Mouse (Mus musculus) natural killer cell, adult 2 months (primary cell): ENCODE measurements at regions not wholly inside any gene's neighbourhood (a gene's known extent, or its start where the extent isn't known, plus 50 kb on each side); places are given as distances from the start of the nearest gene placed in this dataset.

Experiments used
- DNase-seq, 2 experiments: peaks; one replicate each; pipeline ENCODE4 v3.0.0; 2022; ENCODE audit warnings: low spot score in 2 of 2

DNA sequence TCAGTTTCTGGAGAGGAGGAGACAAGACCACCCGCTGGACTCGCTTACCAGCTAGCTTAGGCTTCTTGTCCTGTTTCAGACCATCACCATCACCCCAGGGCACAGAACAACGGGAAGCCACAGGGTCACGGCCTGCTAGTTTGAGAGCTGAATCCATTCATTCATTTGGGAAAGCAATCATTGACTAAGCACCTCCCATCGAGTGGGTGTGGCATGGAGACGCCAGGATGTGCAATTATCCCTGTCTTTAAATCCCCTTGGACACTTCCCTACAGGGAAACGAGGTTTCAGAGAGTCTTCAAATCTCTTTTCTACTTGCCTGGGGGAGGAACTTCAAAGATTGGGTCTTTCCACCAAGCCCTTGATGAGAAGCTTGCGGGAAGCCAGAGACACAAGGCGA, 108.7 kb downstream of the 2410131K14Rik start:
- DNase-seq = no peak

DNA sequence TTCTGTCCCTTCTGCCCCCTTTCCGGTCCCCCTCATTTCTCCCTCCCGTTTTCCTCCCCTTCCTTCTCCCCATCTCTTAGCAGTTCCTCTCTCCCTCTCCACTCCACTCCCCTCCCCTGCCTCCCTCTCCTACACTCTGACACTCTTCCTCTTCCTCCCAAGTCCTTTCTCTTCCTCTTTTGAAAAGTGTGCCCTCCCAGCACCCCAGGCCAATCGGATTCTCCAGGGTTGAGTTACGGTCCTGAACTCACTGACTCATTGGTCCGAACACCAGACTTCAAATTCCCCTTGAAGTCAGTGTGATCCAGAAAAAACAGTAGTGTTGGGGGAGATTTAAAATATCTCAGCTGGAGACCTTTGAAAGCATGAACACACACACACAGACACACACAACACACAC, 109.1 kb downstream of the 2410131K14Rik start:
- DNase-seq = no peak

DNA sequence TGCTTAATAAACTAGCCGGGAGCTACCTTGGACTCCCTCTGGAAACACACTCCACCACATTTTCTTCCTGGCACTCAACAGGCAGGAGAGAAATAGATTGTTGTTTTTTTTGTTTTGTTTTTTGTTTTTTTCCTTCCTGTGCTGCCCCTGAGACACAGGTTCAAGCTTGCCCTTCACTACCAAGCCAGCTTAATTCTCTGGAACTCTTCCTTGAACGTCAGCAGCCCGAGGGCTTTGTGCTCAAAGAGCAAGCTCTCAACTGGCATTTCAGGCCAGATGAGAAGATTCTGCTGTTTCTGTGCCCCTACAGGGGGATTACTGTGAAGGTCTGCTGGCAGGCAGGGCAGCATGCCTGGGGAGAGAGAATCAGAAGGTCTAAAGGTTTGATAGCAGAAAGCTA, 109.8 kb downstream of the 2410131K14Rik start:
- no peak for DNase-seq

DNA sequence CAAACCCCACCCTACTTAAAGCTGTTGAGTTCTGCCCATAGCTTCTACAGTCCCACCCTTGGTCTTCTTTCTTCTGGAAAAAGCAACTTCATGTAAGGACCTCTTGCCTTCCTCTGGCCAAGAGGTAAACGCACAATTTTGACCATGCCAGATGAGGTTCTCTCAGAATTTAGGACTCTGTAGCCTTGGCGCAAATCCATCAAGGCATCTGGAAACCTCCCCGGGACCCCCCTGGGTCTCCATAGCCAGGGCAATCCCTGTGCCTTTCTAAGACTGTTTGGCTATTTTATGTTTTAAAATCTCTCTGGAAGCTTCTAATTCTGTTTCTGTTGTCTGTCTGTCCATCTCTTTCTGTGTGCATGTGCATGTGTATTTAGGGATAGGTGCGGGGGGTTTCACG, 110.3 kb downstream of the 2410131K14Rik start:
- DNase-seq = no peak

DNA sequence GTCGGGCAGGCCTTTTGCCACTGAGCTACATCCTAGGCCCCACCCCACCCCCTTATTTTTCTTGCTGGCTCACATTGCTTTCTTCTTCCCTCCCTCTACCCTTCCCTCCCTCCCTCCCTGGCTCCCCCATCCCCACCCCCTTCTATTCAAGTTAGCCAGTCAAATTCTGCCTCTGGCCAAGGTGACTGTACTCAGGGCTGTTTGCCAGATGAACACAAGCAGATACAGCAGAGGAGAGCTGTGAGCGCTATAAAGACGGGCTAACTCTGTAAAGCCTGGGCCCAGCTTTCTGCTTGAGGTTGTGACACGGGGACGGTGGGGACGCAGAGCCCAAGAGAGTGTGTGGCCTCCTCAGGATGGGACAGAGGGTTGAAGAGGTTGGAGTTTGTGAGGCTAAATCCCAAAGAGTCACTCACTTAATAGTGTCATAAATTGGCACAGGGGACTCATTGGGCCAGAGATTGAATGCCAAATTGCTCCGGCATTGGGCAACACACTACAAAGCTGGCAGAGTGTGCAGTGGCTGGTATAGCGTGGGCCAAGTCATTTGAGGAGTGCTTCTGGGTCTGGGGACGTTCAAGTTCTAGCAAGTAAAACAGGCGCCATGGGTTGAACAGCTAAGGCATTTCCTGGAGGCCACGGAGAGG, 110.8 kb downstream of the 2410131K14Rik start:
- no peak for DNase-seq

DNA sequence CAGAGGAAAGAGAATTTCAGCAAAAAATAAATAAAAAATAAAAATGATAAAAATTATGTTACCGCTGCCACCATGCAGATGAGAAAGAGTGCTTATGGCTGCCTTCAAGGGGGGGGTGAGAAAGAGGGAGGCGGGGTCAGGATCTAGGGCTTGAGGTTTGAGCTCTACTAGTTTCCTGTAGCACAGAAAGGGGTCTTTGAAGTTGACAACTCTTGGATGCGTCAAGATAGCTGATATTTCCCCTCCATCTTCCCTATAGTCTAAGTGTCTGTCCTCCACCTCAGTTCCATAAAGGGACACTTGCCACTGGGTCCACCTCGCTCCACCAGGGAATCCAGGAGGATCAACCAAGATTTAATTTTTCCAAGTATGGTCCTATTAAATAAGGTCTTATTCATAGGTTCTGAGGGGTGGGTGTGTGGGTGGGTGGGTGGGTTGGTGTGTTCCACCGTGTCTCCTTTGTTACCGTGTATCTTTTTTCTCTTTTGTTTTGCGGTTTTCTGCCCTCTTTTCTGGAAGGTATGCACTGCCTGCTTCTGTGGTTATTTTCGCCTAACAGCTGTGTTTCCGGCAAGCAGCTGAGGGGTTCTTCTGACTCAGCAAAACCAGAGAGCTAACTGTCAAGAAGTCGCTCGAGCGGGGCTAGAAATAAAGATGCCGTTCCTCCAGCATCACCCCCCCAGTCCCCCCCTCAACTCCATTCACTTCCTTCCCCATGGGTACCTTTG, 114.8 kb downstream of the 2410131K14Rik start:
- peak; percentile 53 to 66 for DNase-seq

DNA sequence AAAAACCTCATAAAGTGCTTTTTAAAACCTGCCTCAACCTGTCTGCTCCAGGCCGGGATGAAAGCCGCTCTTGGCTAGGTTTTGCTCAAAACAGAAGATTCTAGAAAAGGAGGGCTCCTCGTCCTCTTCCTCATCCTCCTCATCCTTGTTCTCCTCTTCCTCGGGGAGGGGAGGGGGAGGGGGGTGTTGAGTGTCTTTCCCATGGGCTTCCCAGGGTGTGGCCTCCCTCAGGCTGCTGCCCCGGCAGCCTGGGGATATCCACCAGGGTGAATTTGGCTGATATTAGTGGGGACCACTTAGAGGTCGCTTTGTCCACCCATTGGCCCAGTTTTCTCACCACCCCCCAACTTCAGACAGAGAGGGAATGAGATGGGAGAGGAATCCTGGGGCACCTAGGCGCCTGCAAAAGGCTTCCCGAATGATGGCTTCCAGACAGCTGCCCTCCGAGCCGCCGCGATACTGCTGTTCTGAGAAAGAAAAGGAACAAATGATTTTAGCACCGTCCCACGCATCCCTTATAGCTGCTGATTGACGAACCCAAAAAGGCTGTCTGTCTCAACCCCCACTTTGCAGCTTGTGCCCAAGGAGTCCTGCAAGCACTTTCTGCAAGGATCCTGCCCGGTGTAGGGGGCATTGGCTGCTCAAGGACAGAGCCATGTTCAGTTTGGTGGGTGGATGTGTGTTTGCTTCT, 115.5 kb downstream of the 2410131K14Rik start:
- DNase-seq = no peak

DNA sequence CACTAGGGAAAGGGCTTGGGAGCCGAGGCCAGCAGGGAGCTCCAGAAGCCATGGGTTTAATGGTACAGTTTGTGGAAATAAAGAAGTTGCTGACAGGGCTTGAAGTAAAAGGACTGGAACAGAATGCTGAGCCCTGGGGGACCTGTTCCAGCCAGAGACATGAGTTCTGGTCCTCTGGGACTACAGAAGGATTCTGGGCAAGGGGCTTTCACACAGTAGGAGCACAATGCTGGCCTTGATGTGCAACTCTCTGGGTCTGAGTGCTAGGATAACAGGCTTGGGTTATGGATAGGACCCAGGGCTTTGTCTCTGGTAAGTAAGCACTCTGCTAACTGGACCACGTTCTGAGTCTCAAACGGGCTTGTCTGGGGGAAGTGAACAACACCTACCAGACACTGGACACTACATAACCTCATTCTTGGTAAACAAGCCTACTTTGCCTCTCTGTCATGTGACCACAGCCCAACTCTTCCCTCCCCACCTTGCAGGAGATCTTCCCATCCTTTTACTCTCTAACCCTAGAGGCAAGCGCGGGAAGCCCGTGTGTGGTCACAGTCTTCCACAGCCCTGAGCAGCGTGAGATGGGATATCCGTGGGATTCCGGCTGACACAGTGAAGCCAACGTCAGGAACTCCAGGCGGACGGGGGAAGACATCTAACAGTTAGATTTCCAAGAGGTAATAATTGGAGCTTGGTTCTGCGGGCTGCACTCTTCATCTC, 116.3 kb downstream of the 2410131K14Rik start:
- no peak for DNase-seq

DNA sequence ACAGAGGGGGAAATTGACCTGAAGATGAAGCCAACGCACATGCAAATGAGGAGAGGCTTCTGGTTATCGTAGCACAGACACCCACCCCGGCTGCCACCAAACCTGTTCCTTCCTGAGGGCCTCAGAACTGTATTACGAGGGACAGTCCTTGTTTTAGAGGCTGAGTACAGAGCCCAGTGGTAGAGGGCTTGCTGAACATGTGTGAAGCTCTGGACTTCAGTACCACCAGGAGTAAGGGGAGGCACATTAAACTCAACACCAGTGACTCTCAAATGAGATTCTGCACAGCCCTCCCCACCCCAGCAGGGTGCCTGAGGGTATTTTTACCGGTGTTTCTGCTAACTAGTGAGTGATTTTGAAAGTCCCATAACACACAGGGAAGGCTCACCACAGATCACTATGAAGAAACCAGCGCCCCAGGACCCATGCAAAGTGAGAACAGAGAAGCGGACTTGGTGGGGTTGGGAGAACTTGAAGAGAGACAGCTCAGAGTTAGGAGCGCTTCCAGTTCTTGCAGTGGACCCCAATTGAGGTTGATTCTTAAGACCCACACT, 116.9 kb downstream of the 2410131K14Rik start:
- no peak for DNase-seq

DNA sequence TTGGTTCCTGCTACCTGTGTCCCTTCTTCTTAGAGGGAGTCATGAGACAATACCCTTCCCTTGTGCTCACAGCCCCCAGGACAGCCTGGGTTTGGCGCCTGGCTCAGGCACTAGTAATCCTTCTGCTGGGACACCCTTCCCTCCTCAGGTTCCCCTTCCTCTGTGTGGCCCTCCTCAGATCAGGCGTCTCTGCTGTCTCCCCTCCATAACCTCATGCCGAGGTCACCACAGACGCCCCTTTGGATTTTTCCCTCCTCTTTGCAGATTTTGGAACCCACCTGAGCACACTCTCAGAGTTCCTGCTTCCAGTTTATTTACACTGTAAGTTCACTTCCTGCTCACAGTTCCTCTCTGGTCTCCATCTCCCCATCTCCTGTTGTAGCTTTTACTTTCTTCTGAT, 117.7 kb downstream of the 2410131K14Rik start:
- DNase-seq = no peak

DNA sequence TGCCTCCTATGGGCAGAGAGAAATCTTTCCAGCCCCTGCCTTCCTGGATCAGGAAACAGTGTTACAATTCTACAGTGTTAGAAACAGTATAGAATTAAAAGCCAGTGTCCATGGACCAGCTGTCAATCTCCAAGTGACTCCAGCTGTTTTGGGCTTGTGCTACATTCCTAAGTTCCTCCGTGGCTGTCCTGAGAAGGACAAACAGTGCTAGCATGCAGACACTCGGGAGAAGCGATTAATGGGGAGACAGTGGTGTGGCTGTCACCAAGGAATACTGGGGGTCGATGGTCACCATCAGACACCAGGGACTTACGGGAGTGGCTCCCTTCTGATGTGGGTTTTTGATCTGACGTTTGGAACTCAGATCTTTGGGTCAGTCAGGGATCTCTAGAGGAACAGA, 118.1 kb downstream of the 2410131K14Rik start:
- DNase-seq = no peak

DNA sequence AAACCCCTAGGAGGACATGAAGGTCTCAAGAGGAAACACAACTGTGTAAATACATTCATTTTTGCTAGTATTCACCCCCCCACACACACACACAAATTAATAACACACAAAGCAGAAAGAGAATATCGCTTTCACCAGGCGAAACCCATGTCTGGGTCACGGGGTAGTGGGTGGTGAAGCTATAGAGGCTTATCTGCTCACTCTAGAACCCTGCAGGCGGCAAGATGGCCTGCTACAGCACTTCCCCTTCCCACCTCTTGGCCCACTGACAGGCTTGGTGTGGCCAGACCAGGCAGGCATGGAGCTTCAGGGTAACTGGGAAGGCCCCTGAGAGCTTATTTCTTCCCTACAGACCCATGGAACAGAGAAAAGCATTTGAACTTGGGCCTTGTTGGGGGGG, 119.6 kb downstream of the 2410131K14Rik start:
- DNase-seq = no peak

DNA sequence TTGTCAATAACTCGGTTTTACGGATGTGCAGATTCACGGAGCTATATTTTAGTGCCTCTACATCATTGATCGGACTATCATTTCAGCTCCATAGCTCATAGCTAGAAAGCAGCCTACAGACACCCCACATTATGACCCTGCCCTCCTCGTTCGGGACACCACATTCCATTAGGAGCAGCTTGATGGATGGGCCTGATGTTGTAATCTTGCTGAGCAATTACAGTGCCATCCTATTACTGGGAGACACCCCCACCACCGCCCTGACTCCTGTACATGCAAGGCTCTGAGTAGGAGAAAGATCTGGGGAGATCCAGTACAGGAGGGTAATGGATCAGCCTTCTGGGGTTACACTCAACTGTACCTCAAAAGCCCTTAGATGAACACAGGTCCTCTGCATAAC, 120.2 kb downstream of the 2410131K14Rik start:
- no peak for DNase-seq

DNA sequence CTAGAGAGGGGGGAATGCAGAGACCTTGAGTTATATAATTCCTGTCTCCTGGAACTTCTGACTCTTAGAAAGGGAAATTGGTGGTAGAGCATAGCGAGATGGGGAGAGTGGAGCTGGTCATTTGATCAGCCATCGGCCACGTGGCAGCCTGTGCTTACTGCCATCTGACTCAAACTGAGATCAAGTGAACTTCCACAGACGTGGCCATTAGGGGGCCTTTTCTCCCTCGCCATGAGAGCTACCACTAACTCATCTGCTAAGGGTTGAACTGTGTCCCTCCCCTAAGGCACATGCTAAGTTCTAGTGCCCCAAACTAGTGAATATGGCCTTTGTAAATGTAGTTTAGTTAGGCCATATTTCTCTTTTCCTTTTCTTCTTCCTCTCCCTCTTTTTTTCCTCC, 120.6 kb downstream of the 2410131K14Rik start:
- no peak for DNase-seq

DNA sequence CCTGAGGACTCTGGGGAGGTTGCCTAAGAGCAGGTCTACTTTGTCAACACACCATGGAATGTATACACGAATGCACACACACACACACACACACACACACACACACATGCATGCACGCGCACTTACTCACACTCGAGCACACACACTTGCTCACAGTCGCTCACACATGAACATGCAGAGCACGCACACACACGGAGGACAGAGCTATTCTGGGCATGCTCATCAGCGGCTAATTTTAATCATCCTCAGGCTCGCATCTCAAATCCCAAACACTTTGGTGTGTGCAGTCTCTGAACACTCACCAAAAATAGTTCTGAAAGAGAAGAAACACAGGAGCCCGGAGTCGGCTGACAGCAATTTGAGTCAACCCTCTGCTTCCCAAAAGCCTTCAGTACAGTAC, 122.0 kb downstream of the 2410131K14Rik start:
- DNase-seq = no peak

DNA sequence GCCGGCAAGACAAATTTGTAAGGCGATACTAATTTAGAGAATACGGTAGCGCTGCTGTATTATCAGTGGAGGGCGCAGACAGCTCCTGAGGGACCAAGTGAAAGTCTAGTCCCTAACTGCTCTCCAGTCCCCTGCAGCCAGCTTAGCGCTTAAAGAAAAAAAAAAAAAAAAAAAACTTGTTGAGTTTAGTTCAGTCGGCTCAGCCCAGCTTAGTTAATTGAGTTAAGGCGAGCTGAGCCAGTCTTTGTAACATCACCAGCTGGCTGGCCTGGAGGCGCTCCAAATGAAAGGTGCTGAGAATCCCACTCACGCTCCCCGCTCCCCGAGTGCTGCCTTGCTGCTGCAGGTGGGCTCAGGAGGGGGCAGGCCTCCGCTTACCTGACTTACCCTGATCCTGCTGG, 128.6 kb downstream of the 2410131K14Rik start:
- DNase-seq = no peak

DNA sequence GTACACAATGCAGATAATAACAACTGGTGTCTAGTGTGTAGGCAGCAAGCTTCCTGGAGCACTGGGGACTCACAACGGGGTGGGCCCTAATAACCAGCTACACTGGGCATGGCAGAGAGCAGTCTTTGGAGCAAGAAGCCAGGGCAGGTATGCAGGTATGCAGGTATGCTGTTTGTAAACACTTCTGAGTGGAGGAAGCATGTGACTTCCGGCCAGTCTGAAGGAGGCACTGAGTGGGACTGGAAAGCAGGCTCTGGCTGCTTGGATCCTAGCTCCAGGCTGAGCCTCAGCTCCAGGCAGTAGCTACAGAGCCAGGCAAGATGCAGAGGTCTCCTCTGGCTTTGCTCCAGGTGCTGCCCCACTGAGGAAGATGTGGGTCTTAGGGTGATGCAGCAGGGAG, 129.9 kb downstream of the 2410131K14Rik start:
- DNase-seq = no peak

DNA sequence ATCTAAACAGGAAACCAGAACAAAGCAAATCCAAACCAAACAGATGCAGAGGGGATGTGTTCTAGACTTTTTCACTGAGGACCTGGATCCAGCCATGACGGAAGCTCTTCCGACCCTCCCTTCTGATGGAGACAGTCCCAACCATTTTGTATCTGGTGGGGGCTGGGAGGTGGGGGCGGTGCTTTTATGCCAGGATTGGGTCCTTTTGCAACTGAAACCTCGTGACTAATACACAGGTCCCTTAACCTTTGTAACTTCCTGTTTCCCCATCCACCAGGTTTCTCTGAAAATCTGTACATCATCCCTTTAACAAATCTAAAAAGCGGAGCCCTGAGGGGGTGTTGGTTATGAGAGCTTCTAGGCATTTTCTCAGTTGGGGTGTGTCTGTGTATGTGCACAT, 130.9 kb downstream of the 2410131K14Rik start:
- DNase-seq = no peak

DNA sequence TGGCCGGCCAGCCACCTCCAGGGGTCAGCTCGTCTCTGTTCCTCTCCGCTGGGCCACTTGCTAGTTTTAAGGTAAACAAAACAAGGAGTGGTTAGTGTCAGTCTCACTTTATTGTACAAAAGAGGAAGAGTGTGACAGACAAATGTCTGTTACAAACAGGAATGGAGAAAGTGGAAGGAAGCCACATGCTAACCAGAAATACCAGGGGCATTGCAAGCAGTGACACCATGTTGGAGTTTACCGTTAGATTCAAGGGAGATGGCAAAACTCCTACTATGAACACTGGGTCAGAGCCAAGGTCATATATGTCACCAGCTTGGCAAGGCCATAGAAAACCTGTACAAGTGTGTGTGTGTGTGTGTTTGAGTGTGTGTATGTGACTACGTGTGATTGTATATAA, 131.5 kb downstream of the 2410131K14Rik start:
- DNase-seq = no peak

DNA sequence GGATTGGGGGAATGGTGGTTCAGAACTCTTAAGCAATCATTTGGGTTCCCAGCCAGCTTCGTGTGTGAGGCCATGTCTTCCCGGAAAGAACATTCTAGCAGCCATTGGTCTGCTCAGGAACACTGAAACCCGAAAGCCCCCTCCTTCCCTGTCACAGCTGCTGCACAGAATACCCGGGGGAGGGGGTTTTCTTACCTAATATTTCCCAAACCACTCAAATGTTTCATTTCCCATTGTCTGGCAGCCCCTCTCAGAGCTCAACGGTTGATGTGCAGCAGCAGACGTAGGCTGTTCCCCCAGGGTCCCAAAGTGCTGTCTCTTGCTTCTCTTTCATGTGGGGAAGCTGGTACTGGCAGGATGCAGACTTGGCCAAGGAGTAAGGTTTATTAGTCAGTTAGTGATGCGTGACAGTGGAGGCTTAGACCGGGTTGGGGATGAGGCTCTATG, 132.4 kb downstream of the 2410131K14Rik start:
- DNase-seq = no peak

DNA sequence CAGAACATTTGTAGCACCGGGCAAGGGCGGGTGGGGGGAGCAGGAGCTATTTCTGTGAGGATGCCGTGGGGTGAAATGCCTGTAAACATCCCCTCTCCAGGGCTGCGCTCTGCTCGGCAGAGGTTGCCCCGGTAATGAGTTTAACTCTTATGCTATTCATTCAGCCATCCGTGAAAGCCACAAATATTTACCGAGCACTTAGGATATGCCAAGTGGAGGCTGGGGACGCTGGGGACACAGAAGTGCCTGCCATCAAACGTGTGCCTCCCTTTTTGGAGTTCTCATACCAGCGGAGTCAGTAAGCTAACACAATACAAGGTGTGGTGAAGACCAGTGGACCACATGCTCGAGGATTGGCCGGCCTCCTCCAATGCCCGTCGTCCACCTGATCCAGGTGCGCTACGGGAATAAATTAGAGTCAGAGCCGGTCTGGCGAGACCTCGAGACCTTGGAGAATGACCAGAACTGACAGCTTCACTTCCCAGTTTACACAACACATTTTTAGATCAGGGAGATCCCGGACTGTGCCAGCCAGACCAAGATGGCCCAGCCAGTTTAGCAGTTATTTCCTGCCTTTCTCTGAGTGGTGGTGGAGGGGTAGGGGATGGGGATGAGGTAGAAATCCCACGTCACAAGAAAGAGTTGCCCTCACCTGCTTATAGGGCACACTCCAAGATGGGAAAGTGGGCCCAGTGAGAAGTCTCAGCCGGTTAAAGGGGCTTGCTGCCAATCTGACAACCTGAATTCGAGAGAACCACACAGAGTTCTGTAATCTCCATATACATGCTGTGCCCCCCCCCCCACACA, 134.4 kb downstream of the 2410131K14Rik start:
- DNase-seq = no peak
